Mouse (Mus musculus) layer of hippocampus, adult 2 months (tissue): ENCODE measurements around the gene Pitx2. TPM values are rescaled to one million over a fixed set of nuclear protein-coding genes. Genes with fewer than 3 reads are reported as not detected.

Source experiments
- DNase-seq, 2 experiments: peaks; one replicate each; pipeline ENCODE4 v3.0.0; 2022; ENCODE audit warnings: low spot score in 2 of 2
- H3K27ac ChIP-seq: fragments of 200-600 bp; 2 replicates; pipeline ENCODE4 v1.8.1; 2022
- H3K4me3 ChIP-seq: fragments of 200-600 bp; 2 replicates; pipeline ENCODE4 v1.8.1; 2022; ENCODE audit warnings: mild to moderate bottlenecking
- CTCF ChIP-seq: fragments of 200-600 bp; conservative IDR thresholded peaks from 2 replicates; pipeline ENCODE4 v1.8.1; 2022; ENCODE audit warnings: antibody characterized with exemption, mild to moderate bottlenecking, moderate library complexity
- total RNA-seq, 2 experiments: library from RNA; stranded (reverse); gene quantifications; 2 replicates each; pipeline ENCODE4 v1.2.3; 2021

Gene Pitx2
- total RNA-seq, 2 experiments from 2014 or later = not detected

- DNase-seq = no peak
- TF ChIP-seq CTCF = no peak
- H3K4me3 ChIP-seq = no peak overlapping the region
- no peak overlapping the region for H3K27ac ChIP-seq
These were observed 24.5 kb downstream of the Pitx2 start for GRCm38 (mm10) chr3:129223964-129224805.

- no peak overlapping the region for H3K4me3 ChIP-seq
- TF ChIP-seq CTCF = no peak
These were observed 25.3 kb downstream of the Pitx2 start for GRCm38 (mm10) chr3:129224806-129225576.

GRCm38 (mm10) chr3:129225577-129226289, 26.1 kb downstream of the Pitx2 start:
- TF ChIP-seq CTCF = no peak
- Histone ChIP-seq H3K4me3 (no peak overlapping the region), H3K27ac (no peak overlapping the region)
- DNase-seq = no peak

More at GRCm38 (mm10) chr3:129224806-129225576, 25.3 kb downstream of the Pitx2 start:
- DNase-seq = no peak
- no peak overlapping the region for H3K27ac ChIP-seq

GRCm38 (mm10) chr3:129226681-129227080, 27.0 kb downstream of the Pitx2 start:
- Histone ChIP-seq H3K27ac (no peak overlapping the region), H3K4me3 (no peak overlapping the region)
- DNase-seq = no peak
- no peak for TF ChIP-seq CTCF

- no peak overlapping the region for H3K27ac ChIP-seq
- no peak for DNase-seq
- no peak for TF ChIP-seq CTCF
- no peak overlapping the region for H3K4me3 ChIP-seq
These were observed 27.7 kb downstream of the Pitx2 start for GRCm38 (mm10) chr3:129227331-129227730.

GRCm38 (mm10) chr3:129238010-129238409, 38.3 kb downstream of the Pitx2 start:
- no peak for TF ChIP-seq CTCF
- no peak for DNase-seq
- Histone ChIP-seq H3K4me3 (no peak overlapping the region), H3K27ac (peak overlapping the region; percentile 59; the same call in 1 of the 2 replicates)

GRCm38 (mm10) chr3:129238664-129239258, 39.1 kb downstream of the Pitx2 start:
- DNase-seq = peak in 1 of 2 experiments; percentile 45
- Histone ChIP-seq H3K4me3 (no peak overlapping the region), H3K27ac (peak overlapping the region; percentile 59; the same call in 1 of the 2 replicates)
- no peak for TF ChIP-seq CTCF

- H3K4me3 ChIP-seq = no peak overlapping the region
- TF ChIP-seq CTCF = no peak
- no peak overlapping the region for H3K27ac ChIP-seq
- no peak for DNase-seq
These were observed 51.3 kb downstream of the Pitx2 start for GRCm38 (mm10) chr3:129250997-129251396.

- TF ChIP-seq CTCF = no peak
- peak overlapping the region; percentile 29 for H3K4me3 ChIP-seq
These were observed 54.6 kb downstream of the Pitx2 start for GRCm38 (mm10) chr3:129254246-129254645.

GRCm38 (mm10) chr3:129256283-129256682, 56.6 kb downstream of the Pitx2 start:
- TF ChIP-seq CTCF = no peak
- Histone ChIP-seq H3K4me3 (no peak overlapping the region), H3K27ac (no peak overlapping the region)
- DNase-seq = no peak

More at GRCm38 (mm10) chr3:129254246-129254645, 54.6 kb downstream of the Pitx2 start:
- peak overlapping the region; percentile 91 for H3K27ac ChIP-seq
- peak; percentile 42 to 52 for DNase-seq

GRCm38 (mm10) chr3:129256766-129257165, 57.1 kb downstream of the Pitx2 start:
- peak in 1 of 2 experiments; percentile 8 for DNase-seq
- no peak overlapping the region for H3K27ac ChIP-seq
- peak; percentile 77 for TF ChIP-seq CTCF
- no peak overlapping the region for H3K4me3 ChIP-seq

- no peak for DNase-seq
- no peak overlapping the region for H3K4me3 ChIP-seq
- 0 out of 2 replicates have a peak, but pooled peaks have one; percentile 5 for TF ChIP-seq CTCF
- no peak overlapping the region for H3K27ac ChIP-seq
These were observed 58.8 kb downstream of the Pitx2 start for GRCm38 (mm10) chr3:129258497-129258896.

Other genes with a start within 250 kb of the Pitx2 start
- 1 to 10 TPM; 1.1 to 1.7 TPM for gene Enpep, start 132.8 kb downstream of the Pitx2 start, total RNA-seq